Mouse (Mus musculus): ENCODE results near the gene Olfr809.

The Olfr809 gene

GRCm38 (mm10) chr10:129774338-129774737, at the start of gene Olfr809:
TSS of gene Olfr809 (plus strand) at chr10:129774638.
- DNase-seq (ENCODE audit: low spot score): no peak

- no peak for DNase-seq (ENCODE audit: low spot score)
Observed at GRCm38 (mm10) chr10:129729275-129729674, 45.2 kb upstream of the Olfr809 start, which contains the start of gene Olfr805. TSS of gene Olfr805 (minus strand) at chr10:129729375.

- no peak for DNase-seq (ENCODE audit: low spot score)
Observed at GRCm38 (mm10) chr10:129741821-129742220, 32.6 kb upstream of the Olfr809 start, which contains the start of gene Olfr806. TSS of gene Olfr806 (minus strand) at chr10:129741921.

- no peak for DNase-seq (ENCODE audit: low spot score)
Observed at GRCm38 (mm10) chr10:129757693-129758092, 16.7 kb upstream of the Olfr809 start, which contains the start of gene Olfr807. TSS of gene Olfr807 (minus strand) at chr10:129757793.

GRCm38 (mm10) chr10:129765182-129765581, 9.3 kb upstream of the Olfr809 start, which contains the start of gene Olfr808:
TSS of gene Olfr808 (plus strand) at chr10:129765482.
- DNase-seq (ENCODE audit: low spot score): no peak

GRCm38 (mm10) chr10:129778123-129778522, 3.7 kb downstream of the Olfr809 start:
- DNase-seq (ENCODE audit: low spot score): no peak

GRCm38 (mm10) chr10:129794817-129795216, 20.4 kb downstream of the Olfr809 start, which contains the start of gene Olfr810:
TSS of gene Olfr810 (minus strand) at chr10:129794917.
- DNase-seq (ENCODE audit: low spot score): no peak

GRCm38 (mm10) chr10:129804296-129804695, 29.9 kb downstream of the Olfr809 start, which contains the start of gene Olfr811:
TSS of gene Olfr811 (minus strand) at chr10:129804396.
- no peak for DNase-seq (ENCODE audit: low spot score)

Data from ovary, postnatal 36 days (tissue).